Mouse (Mus musculus) cerebral cortex, adult 2 months (tissue): ENCODE data around the gene Bckdhb.

Experiments used
- WGBS: fragments of 180-500 bp; shearing (Covaris S2); methylation state at CpG from one replicate; pipeline ENCODE4 v1.1.7; 2018; 5-methylcytosine and 5-hydroxymethylcytosine counted together

Bckdhb gene

GRCm38 (mm10) chr9:83924878-83925687, at the start of gene Bckdhb:
Gene Bckdhb (plus strand): TSS chr9:83925145.
- 1% methylated on average over 46 of the region's 46 CpGs for WGBS

GRCm38 (mm10) chr9:83882191-83882590, 42.8 kb upstream of the Bckdhb start:
- 83% methylated on average over 6 of the region's 6 CpGs for WGBS

GRCm38 (mm10) chr9:83888214-83888613, 36.7 kb upstream of the Bckdhb start:
- 78% methylated on average over 5 of the region's 5 CpGs for WGBS

- 84% methylated on average over 8 of the region's 8 CpGs for WGBS
Observed at GRCm38 (mm10) chr9:83893073-83893472, 31.9 kb upstream of the Bckdhb start.

- 68% methylated on average over 4 of the region's 4 CpGs for WGBS
Observed at GRCm38 (mm10) chr9:83893767-83894330, 31.1 kb upstream of the Bckdhb start.

GRCm38 (mm10) chr9:83902086-83902485, 22.9 kb upstream of the Bckdhb start:
- WGBS = 89% methylated on average over 2 of the region's 2 CpGs

- WGBS = 54% methylated on average over 4 of the region's 4 CpGs
Observed at GRCm38 (mm10) chr9:83905820-83906219, 19.1 kb upstream of the Bckdhb start.

GRCm38 (mm10) chr9:83907017-83907416, 17.9 kb upstream of the Bckdhb start:
- 91% methylated on average over 3 of the region's 3 CpGs for WGBS

- 90% methylated on average over 2 of the region's 2 CpGs for WGBS
Observed at GRCm38 (mm10) chr9:83909836-83910235, 15.1 kb upstream of the Bckdhb start.

GRCm38 (mm10) chr9:83910926-83911325, 14.0 kb upstream of the Bckdhb start:
- 81% methylated on average over 2 of the region's 2 CpGs for WGBS

GRCm38 (mm10) chr9:83922076-83922475, 2.9 kb upstream of the Bckdhb start:
- 77% methylated on average over 3 of the region's 3 CpGs for WGBS

GRCm38 (mm10) chr9:83924356-83924755, 589 bp upstream of the Bckdhb start:
- 75% methylated on average over 5 of the region's 5 CpGs for WGBS

GRCm38 (mm10) chr9:83925688-83926041, 720 bp downstream of the Bckdhb start:
- WGBS = 51% methylated on average over 4 of the region's 4 CpGs

- 64% methylated on average over 5 of the region's 5 CpGs for WGBS
Observed at GRCm38 (mm10) chr9:83926302-83926701, 1.4 kb downstream of the Bckdhb start.

GRCm38 (mm10) chr9:83940016-83940415, 15.1 kb downstream of the Bckdhb start:
- 92% methylated on average over 3 of the region's 3 CpGs for WGBS

GRCm38 (mm10) chr9:83940537-83941363, 15.8 kb downstream of the Bckdhb start:
- 73% methylated on average over 9 of the region's 9 CpGs for WGBS

- WGBS = 76% methylated on average over 4 of the region's 4 CpGs
Observed at GRCm38 (mm10) chr9:83951336-83951735, 26.4 kb downstream of the Bckdhb start.

GRCm38 (mm10) chr9:83956632-83957314, 31.8 kb downstream of the Bckdhb start:
- 52% methylated on average over 15 of the region's 15 CpGs for WGBS

GRCm38 (mm10) chr9:83962098-83963086, 37.4 kb downstream of the Bckdhb start:
- 52% methylated on average over 10 of the region's 10 CpGs for WGBS

GRCm38 (mm10) chr9:83963296-83963695, 38.4 kb downstream of the Bckdhb start:
- 61% methylated on average over 10 of the region's 10 CpGs for WGBS

- WGBS = 69% methylated on average over 4 of the region's 4 CpGs
Observed at GRCm38 (mm10) chr9:83964376-83964775, 39.4 kb downstream of the Bckdhb start.
